Mouse (Mus musculus): Measurements from ENCODE around the gene Hirip3. TPM values are rescaled to one million over a fixed set of nuclear protein-coding genes. Genes with fewer than 3 reads are reported as not detected.

Hirip3 gene
- 1 to 10 TPM; 6.1 to 8.5 TPM for total RNA-seq (2021)
- long read RNA-seq, experiment 1, partial matches to known transcripts, result 1 of 4 reads
- long read RNA-seq, experiment 1, other reads (novel, unspliced or antisense), result 0 of 4 reads
- long read RNA-seq, experiment 2, partial matches to known transcripts, result 0 of 4 reads
- long read RNA-seq, experiment 2, other reads (novel, unspliced or antisense), result 2 of 4 reads

DNA sequence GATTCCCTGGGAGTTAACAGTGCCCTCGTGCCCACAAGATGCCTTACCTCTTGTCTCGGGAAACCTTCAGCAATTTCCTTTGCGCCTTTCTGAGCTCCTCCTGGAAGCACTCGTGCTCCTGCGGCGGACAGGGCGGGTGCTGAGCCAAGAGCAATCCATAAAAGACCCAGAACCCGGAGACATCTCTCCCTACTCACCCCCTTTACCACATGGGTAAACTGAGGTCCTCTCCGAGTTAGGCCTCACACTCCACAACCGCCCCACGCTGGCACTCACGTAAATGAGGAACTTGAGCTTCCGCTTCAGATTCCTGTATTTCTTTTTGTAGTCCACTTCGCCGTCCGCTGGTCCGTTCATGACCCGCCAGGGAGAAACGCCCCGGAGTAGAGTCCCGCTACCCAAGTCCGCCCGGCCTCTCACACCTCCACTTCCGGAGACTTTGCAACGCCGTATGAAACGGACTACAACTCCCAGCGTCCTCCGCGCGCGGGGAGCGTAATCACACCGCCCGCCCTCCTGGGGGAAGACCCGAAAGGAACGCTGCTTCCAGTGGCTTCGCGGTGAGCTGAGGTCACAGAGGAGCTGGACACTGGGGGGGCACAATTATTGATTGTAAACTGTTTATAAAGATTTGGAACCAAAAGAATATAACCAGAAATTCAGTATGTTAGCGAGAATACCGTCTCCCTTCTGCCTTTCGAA is at the start of gene Hirip3:
TSS of gene Hirip3 (plus strand) at position 544 of the 702 bp plus-strand sequence.
- intact Hi-C loops (cut with DNase I; ENCODE audit: low total_unique reads), result no loop called here

GRCm38 (mm10) chr7:126815726-126816222 is 46.0 kb upstream of the Hirip3 start:
- DNase-seq, result no peak
- intact Hi-C loops (cut with DNase I; ENCODE audit: low total_unique reads), result no loop called here

More for the DNA sequence above, at the start of gene Hirip3:
- peak; percentile 95 for DNase-seq

- intact Hi-C loops (cut with DNase I; ENCODE audit: low total_unique reads), result no loop called here
- DNase-seq, result no peak
These were observed 45.3 kb upstream of the Hirip3 start for GRCm38 (mm10) chr7:126816494-126816893.

DNA sequence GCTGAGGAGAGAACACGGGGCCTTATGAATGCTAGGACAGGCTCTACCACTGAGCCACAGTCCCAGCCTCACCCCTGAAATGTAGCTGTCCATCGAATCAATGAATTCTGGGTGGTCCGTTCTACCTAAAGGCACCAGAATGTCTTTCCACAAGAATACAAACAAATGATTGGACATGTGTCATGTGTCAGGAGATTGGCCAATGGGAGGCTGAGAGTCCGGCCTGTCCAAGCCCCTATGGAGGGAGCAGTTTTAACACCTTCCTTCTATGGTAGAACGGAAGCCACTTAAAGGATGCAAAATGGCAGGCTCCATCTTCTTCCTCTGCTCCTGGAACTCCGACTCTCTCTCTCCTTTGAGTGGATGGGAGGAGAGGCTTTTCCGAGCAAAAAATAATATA is 44.2 kb upstream of the Hirip3 start:
- intact Hi-C loops (cut with DNase I; ENCODE audit: low total_unique reads), result no loop called here
- no peak for DNase-seq

GRCm38 (mm10) chr7:126818818-126819217 is 43.0 kb upstream of the Hirip3 start:
- no peak for DNase-seq
- intact Hi-C loops (cut with DNase I; ENCODE audit: low total_unique reads), result no loop called here

DNA sequence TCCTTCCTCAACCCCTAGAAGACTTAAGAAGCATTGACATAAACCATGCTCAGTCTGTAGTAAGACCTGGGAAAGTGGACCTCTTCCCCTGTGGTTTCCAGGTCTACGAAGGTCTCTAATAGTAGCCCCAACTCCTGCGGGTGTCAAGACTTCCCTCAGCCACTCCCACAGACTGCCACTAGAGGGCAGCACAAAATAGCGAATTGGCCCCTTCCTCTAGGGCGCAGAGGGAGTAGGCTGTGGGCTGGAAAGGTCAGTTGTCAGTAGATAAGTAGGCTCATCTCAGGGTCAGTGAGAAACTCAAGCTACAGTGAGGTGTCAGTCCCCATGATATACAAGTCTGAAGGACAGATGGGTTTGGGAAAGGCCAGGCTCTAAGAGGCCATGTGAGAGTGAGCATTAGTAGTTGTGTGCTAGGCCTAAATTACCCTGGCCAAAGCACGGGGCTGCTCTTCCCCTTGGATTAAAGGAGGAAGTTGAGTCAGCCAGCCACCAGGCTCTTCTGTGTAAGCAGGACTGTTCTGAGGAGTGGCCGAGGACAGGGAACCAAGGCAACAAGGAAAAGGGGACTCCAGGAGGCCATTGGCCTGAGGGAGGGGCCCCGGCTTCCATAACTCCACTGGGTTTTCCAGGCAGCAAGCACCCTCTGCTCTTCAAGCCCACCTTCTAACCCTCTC is 39.8 kb upstream of the Hirip3 start:
- intact Hi-C loops (cut with DNase I; ENCODE audit: low total_unique reads), result loop anchor here (5.0 kb wide), 3 partner anchors 35 to 285 kb away; no protein-coding TSS in a partner anchor
- peak; percentile 82 for DNase-seq

DNA sequence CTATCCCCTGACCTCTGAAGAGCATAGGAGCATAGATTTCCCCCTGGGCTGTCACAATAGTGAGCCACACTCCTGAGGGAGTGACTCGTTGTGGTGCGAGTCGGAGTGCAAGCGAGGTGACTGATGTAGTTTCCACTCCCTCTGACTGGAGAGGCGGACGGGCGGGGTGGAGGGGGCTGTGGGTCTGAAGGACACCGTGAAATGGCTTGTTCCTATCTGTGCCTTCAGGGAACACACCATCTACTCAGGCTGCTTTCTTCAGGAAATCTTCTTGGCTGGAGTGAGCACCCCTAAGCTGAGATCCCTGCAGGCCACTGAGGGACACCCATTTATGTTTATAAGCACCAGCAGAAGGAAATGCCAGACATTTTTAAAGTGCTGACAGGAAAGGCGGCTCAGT is 39.0 kb upstream of the Hirip3 start:
- no peak for DNase-seq
- intact Hi-C loops (cut with DNase I; ENCODE audit: low total_unique reads), result loop anchor here (5.0 kb wide), 3 partner anchors 35 to 285 kb away; no protein-coding TSS in a partner anchor

- intact Hi-C loops (cut with DNase I; ENCODE audit: low total_unique reads), result loop anchor here (5.0 kb wide), 3 partner anchors 34 to 284 kb away; no protein-coding TSS in a partner anchor
- no peak for DNase-seq
These were observed 38.5 kb upstream of the Hirip3 start for GRCm38 (mm10) chr7:126823202-126823711.

GRCm38 (mm10) chr7:126823940-126824339 is 37.8 kb upstream of the Hirip3 start:
- intact Hi-C loops (cut with DNase I; ENCODE audit: low total_unique reads), result loop anchor here (5.0 kb wide), 3 partner anchors 33 to 283 kb away; no protein-coding TSS in a partner anchor
- no peak for DNase-seq

DNA sequence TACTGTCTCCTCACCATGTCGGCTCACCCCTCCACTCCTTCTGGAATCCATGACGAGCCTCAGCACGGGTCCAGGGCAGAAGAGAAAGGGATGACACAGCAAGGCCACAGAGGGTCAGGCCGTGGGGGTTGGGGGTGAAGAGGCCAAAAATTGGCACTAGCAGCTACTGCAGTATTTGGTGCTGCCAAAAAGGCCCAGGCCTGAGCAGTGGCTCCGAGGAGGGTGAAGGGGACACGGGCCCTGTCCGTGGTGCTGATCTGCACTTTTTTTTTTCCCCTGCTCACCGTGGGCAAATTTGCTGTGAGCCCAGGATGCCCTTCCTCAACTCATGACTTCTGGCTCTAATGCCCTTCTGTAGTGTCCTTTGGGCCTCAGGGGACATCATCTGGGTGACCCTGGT is 36.4 kb upstream of the Hirip3 start:
- no peak for DNase-seq
- intact Hi-C loops (cut with DNase I; ENCODE audit: low total_unique reads), result loop anchor here (5.0 kb wide), 1 partner anchor 127 kb away; the partner anchor contains the start of gene Sez6l2

DNA sequence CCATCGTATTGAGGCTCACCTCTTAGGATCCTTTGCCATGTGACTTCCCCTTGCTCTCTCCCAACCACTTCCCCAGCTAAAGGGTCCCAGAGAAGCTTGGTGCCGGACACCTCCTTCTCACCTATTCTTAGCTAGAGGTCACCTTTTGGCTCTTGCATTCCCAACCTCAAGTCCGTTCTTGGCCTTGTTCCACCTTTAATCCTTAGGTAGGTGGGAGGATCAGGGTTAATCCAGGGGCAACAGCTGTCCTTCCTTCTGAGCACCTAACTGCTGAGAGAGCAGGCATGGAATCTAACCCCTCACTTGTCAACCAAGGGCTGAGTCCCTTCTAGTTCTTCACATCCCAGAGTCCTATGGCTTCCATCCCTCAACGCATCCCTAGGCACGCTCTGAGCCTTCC is 35.8 kb upstream of the Hirip3 start:
- DNase-seq, result no peak
- intact Hi-C loops (cut with DNase I; ENCODE audit: low total_unique reads), result loop anchor here (5.0 kb wide), 1 partner anchor 126 kb away; the partner anchor contains the start of gene Sez6l2

DNA sequence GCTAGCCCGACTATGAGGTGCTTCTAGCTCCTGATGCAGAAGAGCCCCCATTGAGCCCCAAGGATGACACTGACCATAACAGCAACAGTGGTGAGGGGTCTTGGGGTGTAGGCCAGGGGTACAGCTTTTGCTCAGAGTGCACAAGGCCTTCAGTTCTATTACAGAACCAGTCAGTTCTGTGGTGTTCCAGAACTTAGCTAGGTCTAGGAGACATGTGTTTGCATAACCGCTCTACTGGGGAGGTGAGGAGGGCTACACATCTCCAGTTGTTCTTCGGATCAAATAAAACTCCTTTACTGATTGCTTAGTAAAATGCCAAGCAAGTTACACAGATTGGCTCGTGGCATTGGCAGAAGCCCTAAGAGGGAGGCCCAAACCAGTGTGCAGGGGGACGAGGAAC is 30.2 kb upstream of the Hirip3 start, which contains the start of gene 4930451I11Rik:
TSS of gene 4930451I11Rik (minus strand) at position 101 of the 400 bp plus-strand sequence.
- intact Hi-C loops (cut with DNase I; ENCODE audit: low total_unique reads), result loop anchor here (2.0 kb wide), 1 partner anchor 279 kb away; no protein-coding TSS in a partner anchor
- no peak for DNase-seq

- peak; percentile 73 for DNase-seq
- intact Hi-C loops (cut with DNase I; ENCODE audit: low total_unique reads), result no loop called here
These were observed 29.7 kb upstream of the Hirip3 start for GRCm38 (mm10) chr7:126832036-126832598.

- intact Hi-C loops (cut with DNase I; ENCODE audit: low total_unique reads), result no loop called here
- DNase-seq, result no peak
These were observed 28.5 kb upstream of the Hirip3 start for GRCm38 (mm10) chr7:126833294-126833693.

GRCm38 (mm10) chr7:126843276-126843675 is 18.5 kb upstream of the Hirip3 start:
- intact Hi-C loops (cut with DNase I; ENCODE audit: low total_unique reads), result no loop called here
- DNase-seq, result no peak

- intact Hi-C loops (cut with DNase I; ENCODE audit: low total_unique reads), result no loop called here
- DNase-seq, result no peak
These were observed 16.3 kb upstream of the Hirip3 start for GRCm38 (mm10) chr7:126845516-126845915.

GRCm38 (mm10) chr7:126847116-126847420 is 14.7 kb upstream of the Hirip3 start, which contains the start of gene Doc2a:
Gene Doc2a (plus strand): TSS chr7:126847416.
- no peak for DNase-seq
- intact Hi-C loops (cut with DNase I; ENCODE audit: low total_unique reads), result no loop called here

GRCm38 (mm10) chr7:126847421-126848398 is 14.1 kb upstream of the Hirip3 start:
- intact Hi-C loops (cut with DNase I; ENCODE audit: low total_unique reads), result no loop called here
- DNase-seq, result no peak
